Mouse (Mus musculus): ENCODE data around the gene Slc6a6. TPM values are rescaled to one million over a fixed set of nuclear protein-coding genes. Genes with fewer than 3 reads are reported as not detected.

Slc6a6 gene
- polyA plus RNA-seq, 1 experiment from 2014 or later = 82.9 TPM

- Histone ChIP-seq H3K27ac (ENCODE audit: low read length) (no peak overlapping the region), H3K9ac (replicated peaks; ENCODE audit: low read length) (no peak overlapping the region), H3K27me3 (ENCODE audit: insufficient read depth, low read length) (no peaks in the 10 kb centered on the region), H3K9me3 (ENCODE audit: low read length) (no peaks in the 10 kb centered on the region), H3K4me3 (ENCODE audit: low read length) (no peak overlapping the region), H3K4me2 (replicated peaks; ENCODE audit: low read depth, low read length) (no peak overlapping the region), H3K36me3 (ENCODE audit: insufficient read depth, low read length) (peaks cover 12% of the 10 kb centered on the region; the same call in 1 of the 2 replicates), H3K4me1 (ENCODE audit: insufficient read depth, low read length) (peaks cover 46% of the 10 kb centered on the region)
- WGBS = 65% methylated on average over 17 of the region's 17 CpGs
- no peak for ATAC-seq (ENCODE audit: low FRiP score, low TSS enrichment)
Observed at GRCm38 (mm10) chr6:91693301-91693886, 9.5 kb downstream of the Slc6a6 start.

GRCm38 (mm10) chr6:91694610-91695009 lies 10.8 kb downstream of the Slc6a6 start:
- H3K36me3 ChIP-seq (ENCODE audit: insufficient read depth, low read length) = peaks cover 12% of the 10 kb centered on the region; the same call in 1 of the 2 replicates
- H3K9me3 ChIP-seq (ENCODE audit: low read length) = no peaks in the 10 kb centered on the region
- 77% methylated on average over 7 of the region's 7 CpGs for WGBS
- H3K4me1 ChIP-seq (ENCODE audit: insufficient read depth, low read length) = peaks cover 42% of the 10 kb centered on the region
- no peak overlapping the region for H3K9ac ChIP-seq (replicated peaks; ENCODE audit: low read length)
- H3K4me3 ChIP-seq (ENCODE audit: low read length) = no peak overlapping the region
- no peak overlapping the region for H3K4me2 ChIP-seq (replicated peaks; ENCODE audit: low read depth, low read length)
- no peaks in the 10 kb centered on the region for H3K27me3 ChIP-seq (ENCODE audit: insufficient read depth, low read length)
- H3K27ac ChIP-seq (ENCODE audit: low read length) = no peak overlapping the region
- ATAC-seq (ENCODE audit: low FRiP score, low TSS enrichment) = no peak

- no peak for ATAC-seq (ENCODE audit: low FRiP score, low TSS enrichment)
- Histone ChIP-seq H3K27me3 (ENCODE audit: insufficient read depth, low read length) (no peaks in the 10 kb centered on the region), H3K9ac (replicated peaks; ENCODE audit: low read length) (no peak overlapping the region), H3K9me3 (ENCODE audit: low read length) (no peaks in the 10 kb centered on the region), H3K4me3 (ENCODE audit: low read length) (no peak overlapping the region), H3K36me3 (ENCODE audit: insufficient read depth, low read length) (peaks cover 23% of the 10 kb centered on the region), H3K4me1 (ENCODE audit: insufficient read depth, low read length) (peaks cover 31% of the 10 kb centered on the region), H3K4me2 (replicated peaks; ENCODE audit: low read depth, low read length) (no peak overlapping the region), H3K27ac (ENCODE audit: low read length) (no peak overlapping the region)
- 70% methylated on average over 1 of the region's 1 CpGs for WGBS
Observed at GRCm38 (mm10) chr6:91698831-91699230, 15.0 kb downstream of the Slc6a6 start.

- no peak overlapping the region for H3K4me3 ChIP-seq (ENCODE audit: low read length)
- no peak overlapping the region for H3K9ac ChIP-seq (replicated peaks; ENCODE audit: low read length)
- H3K27ac ChIP-seq (ENCODE audit: low read length) = peak overlapping the region; percentile 84
- H3K27me3 ChIP-seq (ENCODE audit: insufficient read depth, low read length) = no peaks in the 10 kb centered on the region
- no peaks in the 10 kb centered on the region for H3K9me3 ChIP-seq (ENCODE audit: low read length)
- H3K36me3 ChIP-seq (ENCODE audit: insufficient read depth, low read length) = peaks cover 31% of the 10 kb centered on the region
- ATAC-seq (ENCODE audit: low FRiP score, low TSS enrichment) = no peak
- H3K4me2 ChIP-seq (replicated peaks; ENCODE audit: low read depth, low read length) = no peak overlapping the region
- H3K4me1 ChIP-seq (ENCODE audit: insufficient read depth, low read length) = peaks cover 25% of the 10 kb centered on the region
- WGBS = 72% methylated on average over 4 of the region's 4 CpGs
Observed at GRCm38 (mm10) chr6:91699482-91700200, 15.8 kb downstream of the Slc6a6 start.

GRCm38 (mm10) chr6:91700823-91701621 lies 17.2 kb downstream of the Slc6a6 start:
- Histone ChIP-seq H3K9me3 (ENCODE audit: low read length) (no peaks in the 10 kb centered on the region), H3K9ac (replicated peaks; ENCODE audit: low read length) (no peak overlapping the region), H3K27ac (ENCODE audit: low read length) (peak overlapping the region; percentile 84), H3K4me2 (replicated peaks; ENCODE audit: low read depth, low read length) (peak overlapping the region; percentile 8; the same call in 1 of the 2 replicates), H3K27me3 (ENCODE audit: insufficient read depth, low read length) (no peaks in the 10 kb centered on the region), H3K36me3 (ENCODE audit: insufficient read depth, low read length) (peaks cover 38% of the 10 kb centered on the region), H3K4me3 (ENCODE audit: low read length) (no peak overlapping the region), H3K4me1 (ENCODE audit: insufficient read depth, low read length) (peaks cover 28% of the 10 kb centered on the region)
- 62% methylated on average over 11 of the region's 11 CpGs for WGBS
- peak; percentile 65 for ATAC-seq (ENCODE audit: low FRiP score, low TSS enrichment)

- Histone ChIP-seq H3K9me3 (ENCODE audit: low read length) (no peaks in the 10 kb centered on the region; the same call in 1 of the 2 replicates), H3K36me3 (ENCODE audit: insufficient read depth, low read length) (peaks cover 44% of the 10 kb centered on the region), H3K4me1 (ENCODE audit: insufficient read depth, low read length) (peaks cover 42% of the 10 kb centered on the region), H3K4me2 (replicated peaks; ENCODE audit: low read depth, low read length) (no peak overlapping the region), H3K27me3 (ENCODE audit: insufficient read depth, low read length) (no peaks in the 10 kb centered on the region), H3K4me3 (ENCODE audit: low read length) (no peak overlapping the region), H3K27ac (ENCODE audit: low read length) (no peak overlapping the region), H3K9ac (replicated peaks; ENCODE audit: low read length) (no peak overlapping the region)
- no peak for ATAC-seq (ENCODE audit: low FRiP score, low TSS enrichment)
- 92% methylated on average over 2 of the region's 2 CpGs for WGBS
Observed at GRCm38 (mm10) chr6:91703459-91703858, 19.6 kb downstream of the Slc6a6 start.

- Histone ChIP-seq H3K4me3 (ENCODE audit: low read length) (no peak overlapping the region), H3K4me1 (ENCODE audit: insufficient read depth, low read length) (peaks cover 42% of the 10 kb centered on the region), H3K36me3 (ENCODE audit: insufficient read depth, low read length) (peaks cover 50% of the 10 kb centered on the region), H3K27me3 (ENCODE audit: insufficient read depth, low read length) (no peaks in the 10 kb centered on the region), H3K4me2 (replicated peaks; ENCODE audit: low read depth, low read length) (no peak overlapping the region), H3K9ac (replicated peaks; ENCODE audit: low read length) (no peak overlapping the region), H3K9me3 (ENCODE audit: low read length) (peaks cover 4% of the 10 kb centered on the region; the same call in 1 of the 2 replicates), H3K27ac (ENCODE audit: low read length) (no peak overlapping the region)
- WGBS = 85% methylated on average over 1 of the region's 1 CpGs
- no peak for ATAC-seq (ENCODE audit: low FRiP score, low TSS enrichment)
Observed at GRCm38 (mm10) chr6:91704446-91704845, 20.6 kb downstream of the Slc6a6 start.

- ATAC-seq (ENCODE audit: low FRiP score, low TSS enrichment) = no peak
- 36% methylated on average over 4 of the region's 4 CpGs for WGBS
Observed at GRCm38 (mm10) chr6:91705651-91706050, 21.8 kb downstream of the Slc6a6 start.

GRCm38 (mm10) chr6:91706072-91706776 lies 22.4 kb downstream of the Slc6a6 start:
- 41% methylated on average over 13 of the region's 13 CpGs for WGBS
- no peak; the same call in 1 of the 2 replicates for ATAC-seq (ENCODE audit: low FRiP score, low TSS enrichment)
- H3K9me3 ChIP-seq (ENCODE audit: low read length) = peaks cover 4% of the 10 kb centered on the region; the same call in 1 of the 2 replicates
- H3K27me3 ChIP-seq (ENCODE audit: insufficient read depth, low read length) = no peaks in the 10 kb centered on the region
- 0 out of 2 replicates have a peak overlapping the region, but pooled peaks have one; percentile 20 for H3K27ac ChIP-seq (ENCODE audit: low read length)
- H3K9ac ChIP-seq (replicated peaks; ENCODE audit: low read length) = no peak overlapping the region
- peaks cover 29% of the 10 kb centered on the region for H3K4me1 ChIP-seq (ENCODE audit: insufficient read depth, low read length)
- H3K4me3 ChIP-seq (ENCODE audit: low read length) = no peak overlapping the region
- H3K36me3 ChIP-seq (ENCODE audit: insufficient read depth, low read length) = peaks cover 42% of the 10 kb centered on the region
- H3K4me2 ChIP-seq (replicated peaks; ENCODE audit: low read depth, low read length) = no peak overlapping the region

More at GRCm38 (mm10) chr6:91705651-91706050, 21.8 kb downstream of the Slc6a6 start:
- Histone ChIP-seq H3K4me3 (ENCODE audit: low read length) (no peak overlapping the region), H3K4me2 (replicated peaks; ENCODE audit: low read depth, low read length) (no peak overlapping the region), H3K9me3 (ENCODE audit: low read length) (peaks cover 4% of the 10 kb centered on the region; the same call in 1 of the 2 replicates), H3K9ac (replicated peaks; ENCODE audit: low read length) (no peak overlapping the region), H3K27ac (ENCODE audit: low read length) (no peak overlapping the region), H3K4me1 (ENCODE audit: insufficient read depth, low read length) (peaks cover 34% of the 10 kb centered on the region), H3K27me3 (ENCODE audit: insufficient read depth, low read length) (no peaks in the 10 kb centered on the region), H3K36me3 (ENCODE audit: insufficient read depth, low read length) (peaks cover 46% of the 10 kb centered on the region)

All from kidney, embryonic 16.5 days (tissue).